Mouse (Mus musculus) midbrain, postnatal 0 days (tissue): ENCODE results near the gene Olfr981. TPM values are rescaled to one million over a fixed set of nuclear protein-coding genes. Genes with fewer than 3 reads are reported as not detected.
"Not testable (repeated sequence)": the region's sequence is repeated elsewhere in the genome, so short reads cannot be mapped to it uniquely, and the experiment has no call there.

Source experiments
- ATAC-seq: fragments of 200-750 bp; cut with Nextera tagmentation; 2 replicates; pipeline ENCODE4 v1.8.0; 2017; ENCODE audit warnings: moderate number of reproducible peaks, mild to moderate bottlenecking, moderate TSS enrichment, moderate library complexity; ENCODE audit not compliant: low FRiP score
- DNase-seq: peaks from one replicate; pipeline ENCODE4 v3.0.0-alpha.2; 2015; ENCODE audit warnings: low spot score
- H3K27ac ChIP-seq: fragments of 300-500 bp; sonication (generic); 2 replicates; pipeline ENCODE4 v1.5.1; 2014; ENCODE audit warnings: low read depth, mild to moderate bottlenecking, low read length, mixed read lengths
- H3K27me3 ChIP-seq: fragments of 300-500 bp; sonication (generic); 2 replicates; pipeline ENCODE4 v1.6.1; 2014; ENCODE audit warnings: low read length, control low read depth, mixed read lengths; ENCODE audit not compliant: insufficient read depth
- H3K36me3 ChIP-seq: fragments of 300-500 bp; sonication (generic); 2 replicates; pipeline ENCODE4 v1.6.1; 2014; ENCODE audit warnings: low read length, control low read depth, mixed read lengths; ENCODE audit not compliant: insufficient read depth
- H3K4me1 ChIP-seq: fragments of 300-500 bp; sonication (generic); 2 replicates; pipeline ENCODE4 v1.6.1; 2014; ENCODE audit warnings: mild to moderate bottlenecking, control low read depth, antibody characterized with exemption, low read length, mixed read lengths; ENCODE audit not compliant: insufficient read depth
- H3K4me2 ChIP-seq: fragments of 300-500 bp; sonication (generic); 2 replicates; pipeline ENCODE4 v1.6.1; 2014; ENCODE audit warnings: low read depth, mild to moderate bottlenecking, low read length, mixed read lengths; ENCODE audit not compliant: poor library complexity, severe bottlenecking
- H3K4me3 ChIP-seq: fragments of 300-500 bp; sonication (generic); 2 replicates; pipeline ENCODE4 v1.5.1; 2014; ENCODE audit warnings: low read depth, mild to moderate bottlenecking, low read length, moderate library complexity
- H3K9ac ChIP-seq: fragments of 300-500 bp; sonication (generic); replicated peaks from 2 replicates; pipeline ENCODE4 v1.6.1; 2014; ENCODE audit warnings: mild to moderate bottlenecking, low read length, moderate library complexity, mixed read lengths; ENCODE audit not compliant: poor library complexity, severe bottlenecking
- H3K9me3 ChIP-seq: fragments of 300-500 bp; sonication (generic); 2 replicates; pipeline ENCODE4 v1.6.1; 2016; ENCODE audit warnings: low read length, control low read depth
- CTCF ChIP-seq: IDR thresholded peaks from 2 replicates; pipeline ENCODE4 v1.5.1; 2016; ENCODE audit warnings: antibody characterized with exemption, mild to moderate bottlenecking
- WGBS: fragments of 180-500 bp; shearing (Covaris S2); extraction: QIAGEN DNeasy Blood & Tissue Kit; methylation state at CpG from one replicate; pipeline ENCODE4 v1.1.7; 2014; 5-methylcytosine and 5-hydroxymethylcytosine counted together
- polyA plus RNA-seq: library from polyadenylated mRNA; unstranded; fragments of >200 nt; fragmentation: Nextera tagmentation; extraction: Ambion mirVana; gene quantifications from 2 replicates; pipeline ENCODE4 v1.2.1, GENCODE M21; 2015
- total RNA-seq: library from RNA; depleted of rRNA; stranded (reverse); fragments of >200 nt; gene quantifications from 2 replicates; pipeline ENCODE4 v1.2.3, GENCODE M21; 2014; rRNA removed

Gene Olfr981
- total RNA-seq (not detected in 2 replicates), polyA plus RNA-seq (not detected in 2 replicates)

DNA sequence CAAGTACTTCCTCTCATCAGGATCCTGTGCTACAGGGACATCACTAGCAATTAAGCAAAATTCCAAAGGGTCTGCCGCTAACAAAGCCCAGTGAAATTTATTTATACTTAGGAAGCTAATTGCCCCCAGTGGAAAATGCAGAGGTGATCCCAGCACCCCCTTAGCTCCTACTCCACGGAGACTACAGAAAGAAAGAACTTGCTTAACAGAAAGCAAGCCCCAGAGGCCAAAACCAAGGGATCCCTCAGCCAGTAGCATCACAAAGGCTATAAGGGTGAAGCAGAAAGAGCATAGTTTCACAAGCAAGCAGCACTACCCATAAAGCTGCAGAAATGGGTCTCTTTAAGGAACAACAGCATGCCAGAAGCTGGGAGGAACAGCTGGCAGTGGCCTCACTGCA, at the start of gene Olfr981:
TSS of gene Olfr981 (plus strand) at position 301 of the 400 bp plus-strand sequence.
- ATAC-seq (no peak), DNase-seq (no peak)
- no peaks in the 10 kb centered on the region for H3K27me3 ChIP-seq
- no peak within 1 kb of the TSS for H3K4me3 ChIP-seq
- H3K9me3 ChIP-seq, result no peaks in the 10 kb centered on the region
- no peaks in the 10 kb centered on the region for H3K36me3 ChIP-seq
- H3K9ac ChIP-seq, result no peak within 1 kb of the TSS
- no peak for TF ChIP-seq CTCF
- no peak within 1 kb of the TSS for H3K27ac ChIP-seq
- no peak within 1 kb of the TSS for H3K4me2 ChIP-seq
- no peaks in the 10 kb centered on the region for H3K4me1 ChIP-seq
- WGBS, result 64% methylated on average over 2 of the region's 2 CpGs

DNA sequence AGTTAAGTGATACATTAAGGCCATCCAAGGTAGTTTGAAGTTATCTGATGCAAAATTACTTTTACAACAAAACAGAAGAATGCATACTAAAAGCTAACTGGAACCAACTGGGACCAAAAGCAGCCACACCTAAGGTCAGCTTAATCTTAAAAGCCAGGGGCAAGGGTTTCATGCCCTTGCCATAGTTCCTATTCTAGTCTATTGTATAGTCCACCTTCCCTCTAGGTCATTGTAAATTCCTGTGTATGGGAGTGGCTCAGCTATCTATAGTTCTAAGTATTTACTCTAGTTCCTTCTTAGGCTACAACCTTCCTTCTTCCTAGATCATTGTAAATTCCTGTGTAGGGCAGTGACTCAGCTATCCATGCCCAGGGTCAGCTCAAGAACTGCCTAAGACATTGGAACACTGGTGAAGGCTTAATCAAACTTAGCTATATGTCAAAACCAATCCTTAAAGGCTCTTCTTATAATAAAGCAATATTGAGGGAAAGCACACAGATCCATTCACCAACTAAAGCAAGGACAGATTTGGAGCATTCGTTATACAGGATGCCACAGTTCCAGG, 44.6 kb upstream of the Olfr981 start:
- ATAC-seq, H3K27ac ChIP-seq, H3K9ac ChIP-seq, H3K4me3 ChIP-seq, H3K27me3 ChIP-seq, H3K36me3 ChIP-seq, H3K9me3 ChIP-seq, H3K4me2 ChIP-seq, DNase-seq, H3K4me1 ChIP-seq: not testable (repeated sequence)
- 89% methylated on average over 1 of the region's 1 CpGs for WGBS

DNA sequence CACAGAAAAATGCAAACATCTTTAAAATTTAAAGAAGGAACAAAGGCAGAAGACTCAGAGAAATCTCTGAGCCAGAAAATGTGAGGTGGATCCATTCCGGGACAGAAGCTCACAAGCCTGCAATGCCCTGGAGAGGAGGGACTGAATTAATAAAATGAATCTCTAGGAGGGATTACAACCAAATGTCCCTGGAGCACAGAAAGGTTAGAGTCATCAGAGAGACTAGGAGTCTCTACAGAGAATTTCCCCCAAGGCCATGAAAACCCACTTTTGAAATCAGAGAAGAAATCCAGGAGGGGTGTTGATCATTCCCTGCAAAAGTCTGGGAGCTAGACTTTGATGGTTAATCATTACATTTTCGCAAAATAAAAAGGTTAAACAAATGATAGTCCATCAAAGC, 29.5 kb upstream of the Olfr981 start, which contains the start of gene Olfr978:
TSS of gene Olfr978 (plus strand) at position 301 of the 400 bp plus-strand sequence.
- no peaks in the 10 kb centered on the region for H3K9me3 ChIP-seq
- 77% methylated on average over 2 of the region's 2 CpGs for WGBS
- H3K4me3 ChIP-seq, result no peak within 1 kb of the TSS
- no peak within 1 kb of the TSS for H3K9ac ChIP-seq
- H3K36me3 ChIP-seq, result no peaks in the 10 kb centered on the region
- H3K27ac ChIP-seq, result no peak within 1 kb of the TSS
- no peak for ATAC-seq
- no peak within 1 kb of the TSS for H3K4me2 ChIP-seq
- H3K27me3 ChIP-seq, result no peaks in the 10 kb centered on the region
- no peak for TF ChIP-seq CTCF
- H3K4me1 ChIP-seq, result no peaks in the 10 kb centered on the region
- no peak for DNase-seq

DNA sequence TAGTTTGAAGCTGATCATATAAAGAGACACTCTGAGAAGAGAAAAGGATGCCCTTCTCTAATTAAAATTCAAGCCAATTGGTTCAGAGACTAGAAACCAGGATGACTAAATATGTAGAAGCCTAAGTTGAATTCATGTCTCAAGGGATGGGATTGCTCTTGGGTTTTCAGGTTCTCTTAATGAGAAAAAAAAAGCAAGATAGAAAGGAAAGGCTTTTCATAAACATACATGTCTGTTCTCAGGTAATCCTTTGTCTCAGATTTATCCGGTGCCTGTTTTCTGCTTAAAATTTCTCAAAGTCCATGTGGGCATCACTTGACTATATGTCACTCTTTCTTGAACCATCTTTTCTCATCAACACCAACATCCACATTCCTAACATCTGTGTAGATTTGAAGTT, 17.9 kb upstream of the Olfr981 start, which contains the start of gene Olfr979:
TSS of gene Olfr979 (minus strand) at position 101 of the 400 bp plus-strand sequence.
- Histone ChIP-seq H3K36me3 (no peaks in the 10 kb centered on the region), H3K9ac (no peak within 1 kb of the TSS), H3K4me1 (no peaks in the 10 kb centered on the region), H3K27ac (no peak within 1 kb of the TSS), H3K4me3 (no peak within 1 kb of the TSS), H3K9me3 (no peaks in the 10 kb centered on the region), H3K4me2 (no peak within 1 kb of the TSS), H3K27me3 (no peaks in the 10 kb centered on the region)
- no peak for TF ChIP-seq CTCF
- no peak for ATAC-seq
- WGBS, result 95% methylated on average over 1 of the region's 1 CpGs
- no peak for DNase-seq

DNA sequence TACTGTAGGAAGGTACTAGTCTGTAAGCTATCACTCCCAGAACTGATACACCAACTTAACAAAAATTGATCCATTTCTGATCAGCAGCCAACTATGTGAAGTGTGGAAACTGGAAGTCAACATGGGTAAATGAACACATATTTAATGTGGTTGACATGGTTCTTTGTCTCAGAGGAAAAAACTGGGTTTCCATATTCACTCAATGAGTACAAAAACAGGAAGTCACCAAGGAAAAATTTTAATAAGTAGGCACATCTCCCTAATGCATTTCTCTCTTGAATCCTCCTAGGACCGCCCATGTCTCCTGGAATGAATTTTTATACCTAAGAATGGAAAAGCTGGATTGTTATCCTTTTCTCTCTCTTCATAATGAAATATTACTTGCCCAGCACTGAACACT, 11.8 kb upstream of the Olfr981 start, which contains the start of gene Olfr980:
TSS of gene Olfr980 (minus strand) at position 101 of the 400 bp plus-strand sequence.
- Histone ChIP-seq H3K4me2 (no peak within 1 kb of the TSS), H3K36me3 (no peaks in the 10 kb centered on the region), H3K9me3 (no peaks in the 10 kb centered on the region), H3K4me3 (no peak within 1 kb of the TSS), H3K9ac (no peak within 1 kb of the TSS), H3K4me1 (no peaks in the 10 kb centered on the region), H3K27ac (no peak within 1 kb of the TSS), H3K27me3 (no peaks in the 10 kb centered on the region)
- no peak for ATAC-seq
- no peak for TF ChIP-seq CTCF
- DNase-seq, result no peak
- WGBS, result 91% methylated on average over 1 of the region's 1 CpGs

DNA sequence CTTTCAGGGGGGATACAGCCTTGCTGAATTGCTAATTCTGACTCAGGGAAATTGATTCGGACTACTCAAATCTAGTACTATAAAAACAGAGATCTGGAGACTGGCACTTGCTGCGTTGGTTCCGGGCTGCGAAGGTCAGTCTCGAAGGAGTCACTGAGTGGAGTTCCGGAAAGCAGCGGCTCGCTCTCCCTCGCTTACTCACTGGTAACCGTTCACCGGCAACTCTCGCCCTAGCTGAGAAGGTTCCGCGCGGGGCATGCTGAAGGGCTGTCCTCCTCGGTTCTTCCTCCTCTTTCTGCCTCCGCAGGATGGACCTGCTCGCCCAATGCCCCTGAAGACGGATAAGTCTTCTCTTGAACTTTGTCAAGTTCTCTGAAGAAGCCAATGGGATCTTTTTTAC, 28.9 kb downstream of the Olfr981 start:
- H3K4me1 ChIP-seq, result no peaks in the 10 kb centered on the region
- no peak overlapping the region for H3K9ac ChIP-seq
- WGBS, result 92% methylated on average over 19 of the region's 19 CpGs
- no peaks in the 10 kb centered on the region for H3K27me3 ChIP-seq
- no peak for ATAC-seq
- TF ChIP-seq CTCF, result no peak
- no peaks in the 10 kb centered on the region for H3K9me3 ChIP-seq
- H3K36me3 ChIP-seq, result no peaks in the 10 kb centered on the region
- H3K27ac ChIP-seq, result no peak overlapping the region
- H3K4me2 ChIP-seq, result no peak overlapping the region
- DNase-seq, result no peak
- H3K4me3 ChIP-seq, result no peak overlapping the region
